Mouse (Mus musculus) embryonic facial prominence, embryonic 14.5 days (tissue): ENCODE measurements at regions not wholly inside any gene's neighbourhood (a gene's known extent, or its start where the extent isn't known, plus 50 kb on each side); places are given as distances from the start of the nearest gene placed in this dataset.

Source experiments
- ATAC-seq: fragments of 200-750 bp; cut with Nextera tagmentation; 2 replicates; pipeline ENCODE4 v1.8.0; 2017; ENCODE audit warnings: low read depth, moderate number of reproducible peaks, moderate TSS enrichment
- DNase-seq: peaks from one replicate; pipeline ENCODE4 v3.0.0-alpha.2; 2015; ENCODE audit warnings: low spot score
- H3K27ac ChIP-seq: fragments of 300-500 bp; sonication (generic); replicated peaks from 2 replicates; pipeline ENCODE4 v1.5.1; 2014; ENCODE audit warnings: low read depth, mild to moderate bottlenecking, low read length, moderate library complexity
- H3K27me3 ChIP-seq: fragments of 300-500 bp; sonication (generic); replicated peaks from 2 replicates; pipeline ENCODE4 v1.6.1; 2014; ENCODE audit warnings: low read length; ENCODE audit not compliant: control insufficient read depth, insufficient read depth
- H3K36me3 ChIP-seq: fragments of 300-500 bp; sonication (generic); 2 replicates; pipeline ENCODE4 v1.6.1; 2014; ENCODE audit warnings: low read length, mixed read lengths; ENCODE audit not compliant: control insufficient read depth, insufficient read depth
- H3K4me1 ChIP-seq: fragments of 300-500 bp; sonication (generic); 2 replicates; pipeline ENCODE4 v1.6.1; 2014; ENCODE audit warnings: antibody characterized with exemption, low read length; ENCODE audit not compliant: control insufficient read depth, insufficient read depth
- H3K4me2 ChIP-seq: fragments of 300-500 bp; sonication (generic); 2 replicates; pipeline ENCODE4 v1.6.1; 2014; ENCODE audit warnings: low read depth, mild to moderate bottlenecking, low read length, moderate library complexity, mixed read lengths
- H3K4me3 ChIP-seq: fragments of 300-500 bp; sonication (generic); 2 replicates; pipeline ENCODE4 v1.5.1; 2014; ENCODE audit warnings: low read depth, mild to moderate bottlenecking, low read length
- H3K9ac ChIP-seq: fragments of 300-500 bp; sonication (generic); 2 replicates; pipeline ENCODE4 v1.6.1; 2014; ENCODE audit warnings: low read depth, mild to moderate bottlenecking, low read length, moderate library complexity, mixed read lengths
- H3K9me3 ChIP-seq: fragments of 300-500 bp; sonication (generic); 2 replicates; pipeline ENCODE4 v1.6.1; 2016; ENCODE audit warnings: low read length; ENCODE audit not compliant: control insufficient read depth
- WGBS: fragments of 180-500 bp; shearing (Covaris S2); extraction: QIAGEN DNeasy Blood & Tissue Kit; methylation state at CpG from one replicate; pipeline ENCODE4 v1.1.7; 2014; 5-methylcytosine and 5-hydroxymethylcytosine counted together

GRCm38 (mm10) chr16:63468851-63469250, 395.1 kb downstream of the Epha3 start:
- Histone ChIP-seq H3K4me2 (no peak overlapping the region), H3K27me3 (no peaks in the 10 kb centered on the region), H3K27ac (no peak overlapping the region), H3K9ac (no peak overlapping the region), H3K4me3 (no peak overlapping the region), H3K4me1 (no peaks in the 10 kb centered on the region), H3K36me3 (no peaks in the 10 kb centered on the region), H3K9me3 (no peaks in the 10 kb centered on the region)
- WGBS: 80% methylated on average over 1 of the region's 1 CpGs
- ATAC-seq (no peak), DNase-seq (no peak)
